Mouse (Mus musculus): ENCODE measurements at regions not wholly inside any gene's neighbourhood (a gene's known extent, or its start where the extent isn't known, plus 50 kb on each side); places are given as distances from the start of the nearest gene placed in this dataset.
A peak's percentile ranks its signal among the peaks of the same experiment; 100 is the strongest.

DNA sequence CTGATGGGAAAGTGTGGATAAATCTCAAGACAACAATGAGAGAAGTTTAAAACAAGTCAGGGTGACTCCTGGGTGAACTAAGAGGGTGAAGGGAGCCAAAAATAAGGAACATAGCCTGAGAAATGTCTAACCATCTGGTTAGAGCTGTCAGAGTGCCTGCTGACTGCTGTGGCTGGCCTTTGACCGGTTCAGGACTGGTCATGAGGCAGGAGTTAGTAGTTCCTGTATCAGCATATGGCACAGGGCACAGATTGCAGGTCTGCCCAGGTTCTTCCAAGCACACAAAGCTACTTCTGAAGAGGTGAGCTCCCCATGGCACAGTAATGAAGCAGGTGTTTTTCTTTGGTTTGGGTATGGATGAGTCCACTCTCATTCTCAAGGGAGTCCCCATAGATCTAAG lies 302.0 kb downstream of the Cd109 start:
- no peak for DNase-seq

DNA sequence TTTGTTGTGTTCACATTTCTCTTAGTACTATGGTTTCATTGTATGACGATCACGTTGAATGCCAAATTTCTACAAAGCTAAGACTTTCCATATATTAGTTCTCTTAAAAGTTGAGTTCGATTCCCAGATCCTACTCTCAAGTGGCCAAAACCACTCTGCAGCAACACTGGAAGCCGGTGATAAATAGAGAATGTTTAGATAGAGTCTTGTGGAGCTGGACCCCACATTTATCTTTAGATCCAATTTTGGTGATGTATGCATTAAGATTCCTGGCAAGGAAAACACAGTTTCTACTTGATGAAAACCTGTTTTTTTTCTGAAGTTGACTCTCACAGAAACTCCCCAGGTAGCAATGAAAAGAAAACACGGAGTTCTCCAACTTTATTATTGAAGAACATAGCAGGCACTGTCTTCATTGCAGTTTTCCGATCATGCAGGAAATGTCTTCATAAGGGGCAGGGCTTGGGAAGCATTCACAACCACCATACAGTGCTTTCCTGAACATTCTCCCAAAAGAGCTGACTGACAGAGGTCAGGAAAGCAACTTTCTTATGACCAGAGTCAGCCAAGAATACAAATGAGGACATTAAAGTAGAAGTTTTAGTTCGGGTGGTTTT lies 310.7 kb downstream of the Cd109 start:
- DNase-seq, result no peak

- peak; percentile 10 for DNase-seq
These were observed 326.3 kb downstream of the Cd109 start for GRCm38 (mm10) chr9:78941648-78942047.

DNA sequence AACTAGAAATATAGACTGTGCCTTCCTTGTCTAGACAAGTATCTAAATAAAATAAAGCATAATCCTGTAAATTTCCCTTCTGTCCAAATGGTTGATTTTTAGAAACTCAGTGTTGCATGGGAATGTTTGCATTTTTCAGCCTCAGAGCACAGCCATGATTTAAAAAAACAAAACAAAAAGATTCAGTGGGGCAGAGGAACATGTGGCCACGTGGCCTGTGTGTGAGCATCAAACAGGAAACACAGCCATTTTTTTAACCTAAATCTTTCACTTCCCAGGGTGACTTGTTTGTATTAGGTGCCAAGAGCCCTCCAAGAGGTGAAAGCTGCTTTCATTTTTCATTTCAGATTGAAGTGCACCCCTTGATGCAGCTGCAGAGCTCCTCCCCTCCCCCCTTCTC lies 349.5 kb downstream of the Cd109 start:
- no peak for DNase-seq

DNA sequence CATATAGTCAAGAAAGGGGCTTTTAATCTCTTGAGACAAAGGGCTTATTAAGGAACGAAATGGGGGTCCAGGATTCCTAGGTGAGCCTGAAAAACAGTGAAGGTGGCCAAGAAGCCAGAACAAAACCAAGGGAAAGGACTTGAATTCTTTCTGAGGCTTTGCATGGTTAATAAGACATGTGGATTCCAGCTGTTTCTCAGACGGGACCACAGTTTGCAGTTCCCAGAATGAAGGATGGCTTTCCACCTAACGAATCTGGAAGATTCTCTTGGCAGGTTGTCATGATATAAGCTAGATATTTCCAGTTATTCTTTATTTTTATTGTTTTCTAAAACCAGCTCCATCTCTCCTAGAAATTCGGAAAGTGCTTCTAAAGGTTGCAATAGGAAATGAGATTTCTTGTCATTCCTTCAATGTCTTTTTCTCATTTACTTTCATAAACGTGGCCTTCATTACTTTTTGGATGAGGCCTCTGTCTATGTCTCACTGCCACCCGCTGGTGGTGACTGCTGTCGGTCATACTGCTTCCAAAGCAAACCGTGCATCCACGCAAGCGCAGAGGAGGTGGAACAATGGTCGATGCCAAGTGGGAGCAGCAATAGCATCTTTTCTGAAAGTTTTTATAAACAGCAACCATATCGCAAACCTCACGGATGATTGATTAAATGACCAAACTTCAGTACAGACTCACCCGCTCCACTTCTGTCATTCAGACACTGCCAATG lies 350.0 kb downstream of the Cd109 start:
- no peak for DNase-seq

DNA sequence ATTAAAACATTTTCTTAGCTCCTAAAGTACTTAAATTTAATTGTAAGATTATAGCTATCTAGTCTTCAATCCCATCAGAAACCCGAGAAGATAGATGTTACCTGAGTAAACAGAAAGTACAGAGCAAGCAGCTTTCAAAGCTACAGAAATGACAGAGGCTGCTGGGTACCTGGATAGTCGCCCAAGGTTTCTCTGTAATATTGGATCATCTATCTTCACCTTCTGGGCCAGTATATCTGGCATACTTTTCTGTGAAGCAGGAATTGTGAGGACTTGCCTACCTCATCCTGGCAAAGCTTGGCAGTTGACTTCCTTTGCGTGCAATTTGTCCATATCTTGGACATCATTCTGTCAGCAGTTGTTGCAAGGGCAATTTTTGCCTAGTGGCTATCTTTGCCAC lies 356.4 kb downstream of the Cd109 start:
- DNase-seq, result no peak

GRCm38 (mm10) chr9:78983734-78984133 lies 368.4 kb downstream of the Cd109 start:
- peak; percentile 61 for DNase-seq

DNA sequence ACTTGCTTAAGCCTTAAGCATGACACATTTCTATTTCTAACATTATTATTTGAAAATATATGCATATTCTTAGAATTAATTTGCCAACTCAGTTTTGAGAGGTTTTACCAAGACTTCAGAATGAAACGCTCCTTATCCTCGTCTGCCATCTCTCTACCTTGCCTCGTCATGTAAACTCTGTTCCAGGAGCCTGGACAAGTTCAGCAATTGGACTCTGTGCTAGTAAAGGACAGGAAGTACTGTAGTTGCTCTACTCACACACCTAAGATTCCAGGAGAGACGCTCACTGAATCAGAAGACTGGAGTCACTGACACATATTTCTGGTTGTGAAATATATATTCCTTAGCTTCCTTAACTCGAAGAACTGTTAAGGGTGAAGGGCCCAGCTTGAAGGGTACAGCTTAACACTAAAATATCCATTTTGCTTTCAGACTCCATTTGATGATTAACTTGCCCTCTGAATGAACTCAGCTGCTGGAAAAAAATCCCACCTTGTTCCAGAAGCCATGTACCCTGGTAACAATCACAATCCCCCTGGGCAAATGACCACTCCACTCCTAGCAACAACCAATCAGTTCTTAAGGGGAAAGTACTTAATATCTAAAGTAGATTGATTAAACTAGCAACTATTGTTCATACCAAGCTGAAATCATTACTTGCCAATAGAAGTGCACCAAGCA lies 370.0 kb downstream of the Cd109 start:
- no peak for DNase-seq

- no peak for DNase-seq
These were observed 376.0 kb downstream of the Cd109 start for GRCm38 (mm10) chr9:78991310-78991709.

DNA sequence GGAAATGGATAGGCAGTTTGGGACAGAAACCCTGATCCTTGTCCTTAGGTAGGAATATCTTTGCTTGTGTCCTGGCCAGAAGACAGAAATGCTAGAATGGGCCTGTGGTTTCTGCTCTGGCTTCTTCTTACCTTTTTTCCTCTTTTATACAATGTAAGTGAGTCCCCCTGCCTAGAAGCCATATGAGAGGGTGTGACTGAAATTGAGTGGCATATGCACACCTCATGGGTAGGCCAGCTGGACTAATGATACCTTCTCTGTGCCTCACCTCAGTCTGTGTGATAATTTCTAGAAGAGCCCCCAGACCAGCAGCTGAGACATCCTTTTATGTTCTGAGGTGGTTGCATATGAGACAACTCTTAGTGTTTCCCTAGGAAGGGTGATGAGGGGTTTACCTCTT lies 385.7 kb downstream of the Cd109 start:
- no peak for DNase-seq

DNA sequence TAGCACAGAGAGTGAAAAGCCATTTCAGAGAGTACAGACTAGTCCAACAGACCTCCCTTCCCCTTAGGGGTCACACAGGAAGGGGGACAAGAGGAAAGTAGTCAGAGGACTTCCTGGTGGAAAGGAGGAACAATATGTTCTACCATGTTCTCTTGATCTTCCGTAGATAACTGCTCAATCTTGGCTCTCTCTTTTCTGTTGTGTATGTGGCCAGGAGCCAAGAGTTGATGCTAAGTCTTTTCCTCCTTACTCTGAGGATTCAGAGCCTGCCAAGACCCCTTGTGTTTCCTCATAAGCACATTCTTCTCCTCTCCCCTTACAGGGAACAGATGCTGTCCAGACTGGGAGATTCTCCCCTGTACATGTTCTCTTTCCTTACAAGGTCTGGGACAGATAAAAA lies 386.6 kb downstream of the Cd109 start:
- no peak for DNase-seq

DNA sequence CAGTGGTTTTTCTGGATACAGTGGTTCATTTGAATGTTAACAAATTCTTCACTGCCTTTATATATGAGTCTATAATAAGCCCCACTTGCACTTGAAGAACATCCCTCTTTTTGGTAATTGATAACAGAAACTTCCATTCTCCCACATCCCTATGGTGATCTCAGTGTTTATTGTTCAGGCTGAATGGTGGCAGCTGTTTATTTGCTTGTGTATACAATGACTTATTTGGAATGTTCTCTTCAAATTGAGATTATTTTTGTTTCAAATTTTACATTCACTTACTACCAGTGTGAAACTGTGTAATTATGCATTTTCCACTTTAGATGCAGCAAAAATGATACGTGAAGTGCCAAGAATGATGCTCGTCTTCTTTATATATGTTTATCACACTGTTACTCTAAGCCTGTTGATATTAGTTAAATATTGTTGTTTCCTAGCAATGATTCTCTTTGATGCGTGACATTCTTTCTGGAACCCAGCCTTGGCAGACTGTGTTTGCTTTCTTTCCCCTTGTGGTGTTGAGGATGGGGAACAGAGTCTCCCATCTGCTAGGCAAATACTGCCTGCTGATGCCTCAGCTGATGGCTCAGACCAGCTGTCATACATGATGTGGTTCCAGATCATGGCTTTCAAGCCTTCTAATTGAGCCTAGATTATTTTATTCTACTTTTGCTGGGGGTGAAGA lies 389.1 kb downstream of the Cd109 start:
- no peak for DNase-seq

GRCm38 (mm10) chr9:79022291-79022690 lies 406.9 kb downstream of the Cd109 start:
- no peak for DNase-seq

GRCm38 (mm10) chr9:79028234-79028633 lies 412.9 kb downstream of the Cd109 start:
- DNase-seq, result no peak

DNA sequence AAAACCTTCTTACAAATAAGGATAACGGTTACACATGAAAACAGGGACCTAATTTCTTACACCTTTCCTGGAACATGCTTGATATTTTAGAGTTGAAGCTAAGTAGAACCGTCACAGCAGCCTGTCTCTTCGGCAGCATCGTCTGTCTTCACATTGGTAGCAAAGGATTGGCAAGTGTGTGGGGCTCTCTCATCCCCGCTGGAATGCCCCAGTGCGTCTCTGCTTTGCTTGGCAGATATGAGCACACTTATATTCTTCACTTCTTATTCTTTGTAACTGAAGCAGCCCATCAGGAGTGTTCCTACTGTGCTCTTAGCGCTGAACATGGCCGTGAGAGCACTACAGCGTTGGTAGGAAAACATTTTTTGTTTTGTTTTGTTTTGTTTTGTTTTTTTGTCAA lies 414.1 kb downstream of the Cd109 start:
- DNase-seq, result no peak

DNA sequence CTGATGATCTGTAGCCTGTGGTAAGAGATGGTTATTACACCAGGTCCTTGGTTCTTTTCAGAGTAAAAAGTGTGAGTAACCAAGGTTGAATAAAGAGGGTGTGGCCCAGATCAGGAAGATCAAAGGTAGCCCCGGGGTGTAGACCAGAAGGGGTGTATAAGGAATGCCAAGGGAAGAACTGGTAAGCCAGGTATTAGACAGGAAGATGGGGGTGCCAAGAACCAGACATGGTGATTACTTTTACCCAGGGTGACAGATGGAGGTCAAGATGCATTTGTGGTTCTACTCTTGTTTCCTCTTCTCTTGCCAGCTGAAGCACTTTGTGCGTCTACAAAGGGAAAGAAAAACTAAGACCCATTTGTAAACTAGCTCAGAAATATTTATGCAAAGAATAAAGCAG lies 420.3 kb downstream of the Cd109 start:
- no peak for DNase-seq

GRCm38 (mm10) chr9:79037054-79037453 lies 421.7 kb downstream of the Cd109 start:
- DNase-seq, result no peak

- no peak for DNase-seq
These were observed 423.6 kb downstream of the Cd109 start for GRCm38 (mm10) chr9:79038971-79039370.

DNA sequence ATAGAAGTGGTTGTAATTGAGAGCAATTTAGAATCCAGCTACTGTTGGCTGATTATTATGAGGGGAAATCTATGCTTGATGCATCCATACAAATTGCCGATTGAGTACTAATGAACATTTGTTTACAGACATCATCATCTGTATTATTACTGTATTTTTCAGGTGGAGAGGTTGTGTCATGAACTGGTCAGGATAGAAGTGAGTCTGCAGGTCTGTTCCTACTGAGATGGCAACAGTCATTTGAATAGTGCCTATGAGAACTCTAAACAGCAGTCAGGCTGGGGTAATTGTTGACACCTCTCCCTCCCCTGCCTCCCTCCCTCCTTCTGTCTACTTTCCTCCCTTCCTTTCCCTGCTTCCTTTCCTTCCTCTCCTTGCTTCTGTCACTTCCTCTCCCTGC lies 429.0 kb downstream of the Cd109 start:
- no peak for DNase-seq

GRCm38 (mm10) chr9:79045314-79045713 lies 430.0 kb downstream of the Cd109 start:
- peak; percentile 3 for DNase-seq

GRCm38 (mm10) chr9:79071961-79072360 lies 456.6 kb downstream of the Cd109 start:
- no peak for DNase-seq

- peak; percentile 4 for DNase-seq
These were observed 494.3 kb downstream of the Cd109 start for GRCm38 (mm10) chr9:79109611-79110010.

DNA sequence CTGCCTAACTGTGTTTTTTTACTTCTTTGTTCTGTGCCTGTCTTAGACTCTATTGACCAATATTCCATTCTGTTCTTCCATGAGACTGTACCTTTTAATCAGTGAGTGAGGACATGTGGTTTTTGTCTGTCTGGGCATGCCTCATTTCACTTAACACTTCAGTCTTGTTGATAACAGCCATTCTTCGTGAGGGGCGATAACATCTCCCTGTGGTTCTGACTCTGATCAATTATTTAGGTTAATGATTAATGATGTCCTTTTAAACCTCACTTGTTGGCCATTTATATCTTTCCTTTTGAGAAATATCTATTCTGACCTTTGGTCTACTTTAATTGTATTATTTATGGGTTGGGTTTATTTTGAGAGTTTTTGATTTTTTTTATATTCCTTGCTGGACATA lies 496.0 kb downstream of the Cd109 start:
- no peak for DNase-seq

DNA sequence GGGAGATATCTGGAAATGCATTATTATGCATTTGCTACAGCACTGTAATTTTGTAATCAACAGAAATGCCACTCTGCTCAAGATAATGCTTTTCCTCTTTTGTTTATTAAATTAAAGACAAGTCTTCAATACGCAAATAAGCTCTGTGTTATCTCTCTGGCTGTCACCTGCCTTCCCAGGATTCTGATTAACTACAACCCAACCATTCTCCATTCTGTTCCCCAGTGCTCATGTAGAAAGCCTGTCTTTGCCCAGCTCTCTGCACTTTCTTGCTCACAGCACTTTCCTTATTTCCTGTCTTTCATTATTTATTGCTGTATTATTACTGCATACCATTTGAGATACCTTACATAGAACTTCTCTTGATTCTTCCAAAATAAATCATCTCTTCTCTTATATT lies 525.6 kb downstream of the Cd109 start:
- no peak for DNase-seq

All from right cerebral cortex, adult 18-20 months (tissue).